Mouse (Mus musculus) bone marrow macrophage, adult 2 months (primary cell): ENCODE results near the gene 1700028K03Rik.

Experiments used
- CTCF ChIP-seq: IDR thresholded peaks from 2 replicates; pipeline ENCODE4 v1.5.1; 2012; ENCODE audit warnings: low read depth, mild to moderate bottlenecking, low read length, moderate library complexity
- POLR2A ChIP-seq: IDR thresholded peaks from 2 replicates; pipeline ENCODE4 v1.6.1; 2012; ENCODE audit warnings: mild to moderate bottlenecking, low read depth, low read length, borderline replicate concordance

- TF ChIP-seq CTCF = no peak
- TF ChIP-seq POLR2A = no peak
These were observed 38.5 kb upstream of the 1700028K03Rik start for GRCm38 (mm10) chr5:107496047-107496446.
